Mouse (Mus musculus): ENCODE results near the gene Cel. TPM values are rescaled to one million over a fixed set of nuclear protein-coding genes. Genes with fewer than 3 reads are reported as not detected.

The Cel gene
- polyA plus RNA-seq (2015; fragmentation: Nextera tagmentation; extraction: Ambion mirVana) = 0.10 TPM in 1 of 2 replicates, not detected in the other

DNA sequence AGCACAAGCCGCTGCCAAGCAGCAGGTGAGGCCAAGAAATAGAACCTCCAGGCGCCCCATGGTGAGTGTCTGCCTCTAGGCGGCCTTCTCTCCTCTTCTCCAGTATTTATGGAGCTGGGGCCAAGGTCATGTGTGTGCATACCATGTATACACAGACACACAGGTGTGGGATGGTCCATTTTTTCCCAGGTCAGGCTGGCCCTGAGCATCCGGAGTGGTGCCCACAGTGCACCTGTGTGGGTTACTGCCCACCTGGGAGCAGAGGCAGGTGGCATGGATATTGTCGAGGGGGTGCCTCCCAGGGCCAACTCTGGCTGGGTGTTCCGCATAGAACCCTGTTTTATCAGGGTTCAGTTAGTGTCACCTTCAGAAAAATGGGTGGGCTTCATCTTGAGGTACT, at the start of gene Cel:
Gene Cel, minus strand, starts transcription at position 101 of the 400 bp plus-strand sequence.
- no peak within 1 kb of the TSS for H3K9ac ChIP-seq (replicated peaks)
- H3K4me3 ChIP-seq = no peak within 1 kb of the TSS
- H3K36me3 ChIP-seq = peaks cover 31% of the 10 kb centered on the region
- no peak for ATAC-seq (replicated peaks)
- 83% methylated on average over 6 of the region's 6 CpGs for WGBS
- no peak within 1 kb of the TSS for H3K4me2 ChIP-seq (replicated peaks)
- no peak within 1 kb of the TSS for H3K27ac ChIP-seq (replicated peaks)
- H3K27me3 ChIP-seq = no peaks in the 10 kb centered on the region
- H3K4me1 ChIP-seq = no peaks in the 10 kb centered on the region
- H3K9me3 ChIP-seq = no peaks in the 10 kb centered on the region

DNA sequence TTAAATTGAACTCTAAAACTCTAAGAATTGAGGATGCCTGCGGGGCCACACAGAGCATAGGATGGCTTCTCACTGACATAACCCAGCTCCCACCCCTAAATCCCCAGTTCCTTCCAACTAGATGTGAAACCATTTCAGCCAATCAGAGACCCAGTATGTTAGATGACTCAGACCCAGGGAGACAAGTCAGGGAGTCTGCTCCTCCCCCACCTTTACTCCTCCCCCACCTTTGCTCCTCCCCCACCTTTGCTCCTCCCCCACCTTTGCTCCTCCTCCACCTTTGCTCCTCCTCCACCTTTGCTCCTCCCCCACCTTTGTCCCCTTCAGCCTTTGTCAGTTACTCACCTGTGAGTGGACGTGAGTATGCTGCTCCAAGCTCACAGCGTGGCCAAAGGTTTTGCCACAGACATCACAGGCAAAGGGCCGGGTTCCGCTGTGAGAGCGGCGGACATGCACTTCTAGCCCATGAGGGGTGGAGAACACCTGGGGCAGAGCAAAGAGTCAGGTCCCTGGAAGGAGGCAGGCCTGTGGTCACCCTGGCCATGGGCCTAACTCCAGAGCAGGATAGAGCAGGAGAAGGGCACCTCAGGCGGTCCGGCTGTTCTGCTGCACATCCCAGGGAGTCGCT, 49.3 kb upstream of the Cel start:
- Histone ChIP-seq H3K27me3 (no peaks in the 10 kb centered on the region), H3K4me3 (no peak overlapping the region), H3K27ac (replicated peaks) (no peak overlapping the region), H3K9ac (replicated peaks) (no peak overlapping the region), H3K4me1 (no peaks in the 10 kb centered on the region), H3K9me3 (no peaks in the 10 kb centered on the region), H3K4me2 (replicated peaks) (no peak overlapping the region), H3K36me3 (no peaks in the 10 kb centered on the region)
- WGBS = 73% methylated on average over 10 of the region's 10 CpGs
- no peak for ATAC-seq (replicated peaks)

DNA sequence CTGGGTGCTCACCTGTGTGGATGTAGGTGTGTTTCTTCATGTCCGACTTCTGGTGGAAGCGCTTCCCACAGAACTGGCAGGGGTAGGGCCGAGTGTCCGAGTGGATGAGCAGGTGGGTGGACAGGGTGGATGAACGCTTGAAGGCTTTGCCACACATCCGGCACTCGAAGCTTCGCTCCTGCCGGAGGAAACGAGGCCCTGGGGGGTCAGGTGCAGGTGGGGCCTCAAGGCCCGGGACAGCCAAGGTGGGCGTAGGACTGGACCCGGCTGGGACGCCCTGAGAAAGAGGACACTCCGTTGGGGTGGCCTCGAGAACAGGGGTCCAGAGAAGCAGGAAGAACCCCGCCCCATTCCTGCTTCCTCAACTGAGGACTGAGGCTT, 48.2 kb upstream of the Cel start:
- WGBS = 90% methylated on average over 17 of the region's 17 CpGs
- no peak overlapping the region for H3K4me2 ChIP-seq (replicated peaks)
- ATAC-seq (replicated peaks) = no peak
- H3K9me3 ChIP-seq = no peaks in the 10 kb centered on the region
- no peaks in the 10 kb centered on the region for H3K36me3 ChIP-seq
- H3K4me1 ChIP-seq = no peaks in the 10 kb centered on the region
- no peaks in the 10 kb centered on the region for H3K27me3 ChIP-seq
- no peak overlapping the region for H3K4me3 ChIP-seq
- H3K27ac ChIP-seq (replicated peaks) = no peak overlapping the region
- H3K9ac ChIP-seq (replicated peaks) = no peak overlapping the region

DNA sequence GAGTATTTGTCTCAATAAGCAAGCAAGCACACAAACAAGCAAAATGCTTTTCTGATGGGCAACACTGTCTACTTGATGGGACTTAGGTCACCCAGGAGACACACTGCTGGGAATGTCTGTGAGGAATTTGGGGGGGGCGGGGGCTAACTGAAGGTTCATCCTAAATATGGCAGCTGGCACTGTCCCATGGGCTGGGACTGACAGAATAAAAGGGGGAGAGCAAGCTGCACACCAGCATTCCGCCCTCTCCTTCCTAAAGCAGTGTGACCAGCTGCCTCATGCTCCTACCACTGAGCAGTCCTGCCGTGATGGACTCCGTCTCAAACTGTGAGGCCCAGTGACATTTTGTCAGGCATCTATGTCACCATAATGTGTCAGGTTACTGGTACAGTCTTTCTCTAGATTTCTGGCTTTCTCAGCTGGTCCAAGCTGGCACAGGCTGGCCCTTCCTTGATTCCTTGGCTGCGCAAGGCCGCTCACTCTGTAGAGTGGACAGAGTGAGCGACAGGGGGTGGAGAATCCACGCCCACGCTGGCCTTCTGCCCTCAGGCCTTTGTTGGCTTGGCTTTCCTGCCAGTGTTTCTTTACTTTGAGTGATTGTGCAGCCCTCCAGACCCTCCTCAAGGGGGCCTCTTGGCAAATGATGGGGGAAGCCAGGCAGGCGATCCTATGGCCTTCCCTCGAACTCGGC, 47.7 kb upstream of the Cel start:
- Histone ChIP-seq H3K27me3 (no peaks in the 10 kb centered on the region), H3K4me2 (replicated peaks) (no peak overlapping the region), H3K36me3 (no peaks in the 10 kb centered on the region), H3K9me3 (no peaks in the 10 kb centered on the region), H3K27ac (replicated peaks) (no peak overlapping the region), H3K9ac (replicated peaks) (no peak overlapping the region), H3K4me3 (no peak overlapping the region), H3K4me1 (no peaks in the 10 kb centered on the region)
- no peak for ATAC-seq (replicated peaks)
- WGBS = 67% methylated on average over 12 of the region's 12 CpGs

DNA sequence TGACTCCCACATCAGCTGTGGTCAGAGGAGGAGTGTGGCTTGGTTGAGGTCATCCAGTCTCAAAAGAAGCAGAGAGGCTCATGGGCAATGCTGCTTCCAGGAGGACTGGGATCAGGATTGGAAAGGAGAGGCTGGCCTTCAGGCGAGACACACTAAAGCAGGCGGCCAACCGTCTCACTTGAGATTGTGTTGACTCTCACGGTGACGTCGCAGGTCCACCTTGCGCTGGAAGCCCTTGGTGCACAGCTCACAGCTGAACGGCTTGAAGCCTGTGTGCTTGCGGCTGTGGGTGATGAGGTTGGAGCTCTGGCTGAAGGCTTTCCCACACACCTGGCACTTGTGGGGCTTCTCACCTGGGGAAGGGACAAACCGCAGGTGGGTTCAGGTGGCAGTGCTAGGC, 46.6 kb upstream of the Cel start:
- H3K4me1 ChIP-seq = no peaks in the 10 kb centered on the region
- no peak overlapping the region for H3K27ac ChIP-seq (replicated peaks)
- 89% methylated on average over 10 of the region's 10 CpGs for WGBS
- ATAC-seq (replicated peaks) = no peak
- H3K27me3 ChIP-seq = no peaks in the 10 kb centered on the region
- no peak overlapping the region for H3K9ac ChIP-seq (replicated peaks)
- H3K9me3 ChIP-seq = no peaks in the 10 kb centered on the region
- no peak overlapping the region for H3K4me3 ChIP-seq
- no peak overlapping the region for H3K4me2 ChIP-seq (replicated peaks)
- no peaks in the 10 kb centered on the region for H3K36me3 ChIP-seq

DNA sequence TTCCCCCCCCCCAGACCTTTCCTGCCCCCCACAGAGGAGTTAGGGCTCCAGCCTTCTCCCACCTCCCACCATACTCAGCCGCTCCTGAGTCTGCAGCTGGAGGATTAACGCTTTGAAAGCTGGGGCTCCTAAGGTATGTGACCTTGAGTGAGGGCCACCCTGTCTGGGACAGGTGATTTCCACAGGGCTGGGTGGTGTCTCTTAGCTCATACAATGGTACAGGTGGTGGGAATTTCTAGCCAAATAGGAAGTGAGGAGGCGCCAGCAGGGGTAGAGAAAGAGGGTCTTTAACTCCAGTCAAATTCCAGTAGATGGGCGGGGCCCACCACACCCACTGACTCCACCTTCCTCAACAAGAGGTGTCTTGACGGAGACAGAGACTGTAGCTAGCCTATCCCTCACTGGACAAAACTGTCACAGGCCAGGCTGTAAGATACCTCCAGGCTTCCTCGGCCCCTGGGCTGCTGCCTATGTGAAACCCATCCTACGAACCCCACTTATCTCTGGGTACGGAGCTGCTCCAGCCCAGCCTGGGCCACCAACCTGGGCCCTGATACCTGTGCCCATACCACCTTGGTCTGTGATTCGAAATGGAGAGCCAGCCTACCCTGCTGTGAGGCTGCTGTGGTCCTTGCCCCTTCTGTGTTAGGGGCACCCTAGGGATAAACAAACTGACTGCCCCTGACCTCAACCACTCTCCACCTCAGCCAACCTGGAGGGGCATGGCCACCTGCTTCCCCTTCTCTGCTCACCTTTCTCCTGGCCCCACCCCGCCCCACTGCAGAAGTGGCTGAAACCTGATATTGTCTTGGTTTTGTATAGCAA, 44.4 kb upstream of the Cel start:
- WGBS = 49% methylated on average over 10 of the region's 10 CpGs

DNA sequence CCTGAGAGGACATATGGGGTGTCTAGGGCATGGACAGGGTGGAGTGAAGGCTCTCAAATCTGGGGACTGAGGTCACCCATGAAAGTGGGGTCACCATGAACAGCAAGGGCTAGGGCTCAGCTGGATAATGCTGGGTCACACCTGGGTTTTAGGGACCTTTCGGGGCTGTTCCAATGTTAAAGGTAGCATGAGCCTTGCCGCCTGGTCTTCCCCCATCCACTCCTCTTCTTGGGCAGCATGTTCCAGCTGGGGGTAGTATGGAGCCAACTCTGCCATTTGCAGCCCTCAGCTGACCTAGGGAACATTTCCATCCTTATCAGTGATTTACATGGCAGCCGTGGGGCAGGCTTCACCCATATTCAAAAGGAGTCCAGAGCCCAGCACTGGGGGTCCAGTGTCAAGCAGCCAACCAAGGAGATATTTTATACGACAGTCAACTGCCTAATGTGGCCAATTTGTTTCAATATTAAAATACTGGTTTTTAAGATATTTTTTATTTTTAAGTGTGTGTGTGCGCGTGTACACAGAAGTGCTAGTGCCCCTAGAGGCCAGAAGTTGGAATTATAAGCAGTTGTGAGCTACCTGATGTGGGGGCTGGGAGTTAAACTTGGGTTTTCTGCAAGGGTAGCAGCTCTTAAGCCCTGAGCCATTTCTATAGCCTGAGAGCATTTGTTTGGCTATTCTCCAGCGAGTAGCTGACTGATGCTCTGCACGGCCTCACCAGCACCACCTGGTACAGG, 43.6 kb upstream of the Cel start:
- H3K9ac ChIP-seq (replicated peaks) = no peak overlapping the region
- H3K27me3 ChIP-seq = no peaks in the 10 kb centered on the region
- no peaks in the 10 kb centered on the region for H3K4me1 ChIP-seq
- no peak for ATAC-seq (replicated peaks)
- no peaks in the 10 kb centered on the region for H3K9me3 ChIP-seq
- H3K4me3 ChIP-seq = no peak overlapping the region
- no peak overlapping the region for H3K27ac ChIP-seq (replicated peaks)
- H3K4me2 ChIP-seq (replicated peaks) = no peak overlapping the region
- no peaks in the 10 kb centered on the region for H3K36me3 ChIP-seq
- WGBS = 65% methylated on average over 8 of the region's 8 CpGs

More for the DNA sequence above, 44.4 kb upstream of the Cel start:
- no peaks in the 10 kb centered on the region for H3K4me1 ChIP-seq
- no peak for ATAC-seq (replicated peaks)
- H3K4me3 ChIP-seq = no peak overlapping the region
- H3K4me2 ChIP-seq (replicated peaks) = no peak overlapping the region
- no peak overlapping the region for H3K27ac ChIP-seq (replicated peaks)
- no peaks in the 10 kb centered on the region for H3K36me3 ChIP-seq
- no peak overlapping the region for H3K9ac ChIP-seq (replicated peaks)
- no peaks in the 10 kb centered on the region for H3K9me3 ChIP-seq
- no peaks in the 10 kb centered on the region for H3K27me3 ChIP-seq

DNA sequence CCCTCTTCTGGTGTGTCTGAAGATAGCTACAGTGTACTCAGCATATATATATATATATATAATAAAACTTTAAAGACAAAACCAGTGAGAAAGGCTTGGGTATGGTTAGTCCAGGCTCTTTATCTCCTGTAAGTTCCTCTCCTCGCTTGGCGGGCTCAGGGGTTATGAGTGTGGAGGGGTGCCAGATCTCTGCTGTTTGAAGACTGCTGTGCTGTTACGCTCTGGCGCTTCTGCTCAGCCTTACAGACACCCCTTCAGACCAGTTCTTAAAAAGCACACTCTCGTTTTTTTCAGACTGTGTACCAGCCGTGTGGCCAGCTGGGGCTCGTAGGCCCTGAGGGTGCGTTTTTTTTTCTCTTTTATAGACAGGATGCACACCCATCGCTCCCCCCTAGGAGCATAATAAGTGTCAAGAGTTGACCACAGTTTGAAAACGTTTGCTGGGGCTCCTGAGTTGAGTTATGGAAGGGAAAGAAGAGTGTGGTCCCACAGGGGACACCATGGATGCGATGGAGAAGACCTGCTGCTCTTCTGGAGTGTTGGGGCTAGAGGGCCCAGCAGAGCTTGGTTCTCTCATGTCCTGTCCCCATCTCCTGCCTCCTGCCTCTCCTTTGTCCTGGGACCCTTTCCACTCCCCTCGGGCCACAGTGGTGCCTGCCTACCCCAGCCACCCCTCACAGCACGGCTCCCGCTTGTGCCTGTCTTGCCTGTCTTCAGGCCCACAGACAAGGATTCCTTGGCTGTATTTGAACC, 42.8 kb upstream of the Cel start:
- ATAC-seq (replicated peaks) = no peak
- WGBS = 71% methylated on average over 14 of the region's 14 CpGs
- no peak overlapping the region for H3K9ac ChIP-seq (replicated peaks)

DNA sequence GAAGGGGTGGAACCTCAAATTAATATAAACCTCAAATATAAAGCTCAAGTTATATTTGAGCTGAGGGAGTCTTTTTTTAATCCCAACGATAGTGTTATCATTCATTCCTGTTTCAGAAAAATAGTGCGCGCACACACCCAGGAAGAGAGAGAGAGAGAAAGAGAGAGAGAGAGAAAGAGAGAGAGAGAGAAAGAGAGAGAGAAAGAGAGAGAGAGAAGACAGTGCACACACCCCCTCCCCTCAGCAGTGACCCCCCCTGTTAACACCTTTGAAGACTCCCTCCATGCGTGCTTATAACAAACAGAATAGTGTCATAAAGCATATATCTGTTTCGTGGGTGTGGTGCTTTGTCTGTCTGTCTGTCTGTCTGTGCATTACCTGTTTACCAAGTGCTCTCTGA, 40.3 kb upstream of the Cel start:
- no peak overlapping the region for H3K4me2 ChIP-seq (replicated peaks)
- 91% methylated on average over 5 of the region's 5 CpGs for WGBS
- H3K27ac ChIP-seq (replicated peaks) = no peak overlapping the region
- no peak overlapping the region for H3K9ac ChIP-seq (replicated peaks)
- H3K4me3 ChIP-seq = no peak overlapping the region
- no peak for ATAC-seq (replicated peaks)
- no peaks in the 10 kb centered on the region for H3K36me3 ChIP-seq
- H3K27me3 ChIP-seq = no peaks in the 10 kb centered on the region
- no peaks in the 10 kb centered on the region for H3K9me3 ChIP-seq
- H3K4me1 ChIP-seq = no peaks in the 10 kb centered on the region

More for the DNA sequence above, 42.8 kb upstream of the Cel start:
- no peak overlapping the region for H3K4me2 ChIP-seq (replicated peaks)
- no peak overlapping the region for H3K27ac ChIP-seq (replicated peaks)
- H3K27me3 ChIP-seq = no peaks in the 10 kb centered on the region
- H3K9me3 ChIP-seq = no peaks in the 10 kb centered on the region
- no peak overlapping the region for H3K4me3 ChIP-seq
- H3K4me1 ChIP-seq = no peaks in the 10 kb centered on the region
- H3K36me3 ChIP-seq = no peaks in the 10 kb centered on the region

DNA sequence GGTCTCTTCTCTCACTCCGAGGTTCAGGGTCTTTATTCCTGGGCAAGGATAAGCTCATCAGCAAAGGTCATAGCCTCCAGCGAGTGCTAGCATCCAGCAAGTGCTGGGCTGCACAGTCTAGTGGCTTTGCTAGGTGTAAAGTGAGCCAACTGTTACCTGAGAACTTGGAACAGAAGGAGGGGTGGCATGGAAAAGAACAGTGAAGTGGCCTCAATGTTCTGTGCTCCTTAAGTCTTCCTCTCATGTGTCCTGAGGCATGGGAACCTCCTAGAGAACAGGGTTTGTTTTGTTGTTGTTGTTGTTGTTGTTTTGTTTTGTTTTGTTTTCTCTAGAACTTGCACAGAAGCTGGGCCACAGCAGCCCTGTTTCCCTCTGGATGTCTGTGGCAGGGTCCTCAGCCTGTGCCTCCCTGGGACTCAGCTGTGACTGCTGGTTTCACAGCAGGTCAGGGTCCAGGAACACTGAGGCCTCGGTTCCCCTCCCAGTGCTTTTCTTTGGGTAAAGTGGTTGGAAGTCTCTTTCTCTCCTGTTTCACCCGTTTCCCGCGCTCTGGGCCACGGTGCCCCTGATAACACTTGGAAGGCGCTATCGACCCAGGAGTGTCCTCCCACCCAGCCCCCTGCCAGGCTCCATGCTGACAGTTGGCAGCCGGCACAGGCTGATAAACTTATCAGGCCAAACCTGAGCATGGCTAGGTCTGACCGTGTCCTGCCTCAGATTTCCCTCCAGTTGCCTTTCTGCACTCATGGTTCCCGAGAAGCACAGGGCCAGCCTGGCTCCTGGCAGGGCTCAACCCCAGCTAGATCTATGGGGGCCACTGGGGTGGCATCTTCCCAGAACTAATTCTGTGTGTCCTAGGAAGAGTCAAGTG, 38.8 kb upstream of the Cel start:
- no peak overlapping the region for H3K4me2 ChIP-seq (replicated peaks)
- no peak for ATAC-seq (replicated peaks)
- no peak overlapping the region for H3K4me3 ChIP-seq
- H3K9ac ChIP-seq (replicated peaks) = no peak overlapping the region
- no peak overlapping the region for H3K27ac ChIP-seq (replicated peaks)
- no peaks in the 10 kb centered on the region for H3K36me3 ChIP-seq
- H3K9me3 ChIP-seq = no peaks in the 10 kb centered on the region
- WGBS = 68% methylated on average over 12 of the region's 12 CpGs
- no peaks in the 10 kb centered on the region for H3K27me3 ChIP-seq
- no peaks in the 10 kb centered on the region for H3K4me1 ChIP-seq

DNA sequence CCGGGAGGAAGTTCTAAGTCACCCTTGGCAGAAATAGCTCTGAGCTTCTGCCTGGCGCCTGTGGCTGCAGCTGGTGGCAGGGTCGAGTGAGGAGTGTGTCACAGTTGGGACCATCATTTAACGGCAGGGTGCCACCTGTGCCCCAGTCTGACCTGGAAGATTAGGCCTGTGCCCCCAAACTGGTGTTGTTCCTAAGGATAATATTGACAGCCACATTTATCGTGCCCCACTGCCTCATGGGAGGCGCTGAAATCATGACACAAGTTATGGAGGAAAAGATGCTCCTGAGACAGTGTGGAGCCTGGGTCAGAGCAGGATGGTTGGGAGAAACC, 36.3 kb upstream of the Cel start:
- Histone ChIP-seq H3K4me2 (replicated peaks) (no peak overlapping the region), H3K27ac (replicated peaks) (no peak overlapping the region), H3K9me3 (no peaks in the 10 kb centered on the region), H3K4me1 (no peaks in the 10 kb centered on the region), H3K9ac (replicated peaks) (no peak overlapping the region), H3K27me3 (no peaks in the 10 kb centered on the region), H3K36me3 (no peaks in the 10 kb centered on the region), H3K4me3 (no peak overlapping the region)
- 80% methylated on average over 6 of the region's 6 CpGs for WGBS
- ATAC-seq (replicated peaks) = no peak
